Mouse (Mus musculus) intestine, postnatal 0 days (tissue): ENCODE measurements around the gene Med15. TPM values are rescaled to one million over a fixed set of nuclear protein-coding genes. Genes with fewer than 3 reads are reported as not detected.
"Not testable (repeated sequence)": the region's sequence is repeated elsewhere in the genome, so short reads cannot be mapped to it uniquely, and the experiment has no call there.

ENCODE experiments used
- ATAC-seq: fragments of 200-750 bp; cut with Nextera tagmentation; 2 replicates; pipeline ENCODE4 v1.8.0; 2017; ENCODE audit warnings: mild to moderate bottlenecking, moderate TSS enrichment, moderate library complexity
- H3K27ac ChIP-seq: fragments of 300-500 bp; sonication (generic); 2 replicates; pipeline ENCODE4 v1.5.1; 2014; ENCODE audit warnings: mild to moderate bottlenecking, low read depth, low read length, moderate library complexity
- H3K27me3 ChIP-seq: fragments of 300-500 bp; sonication (generic); replicated peaks from 2 replicates; pipeline ENCODE4 v1.6.1; 2014; ENCODE audit warnings: low read length, mixed read lengths; ENCODE audit not compliant: control insufficient read depth, insufficient read depth
- H3K36me3 ChIP-seq: fragments of 300-500 bp; sonication (generic); 2 replicates; pipeline ENCODE4 v1.6.1; 2014; ENCODE audit warnings: mild to moderate bottlenecking, moderate library complexity; ENCODE audit not compliant: control insufficient read depth, insufficient read depth
- H3K4me1 ChIP-seq: fragments of 300-500 bp; sonication (generic); replicated peaks from 2 replicates; pipeline ENCODE4 v1.6.1; 2014; ENCODE audit warnings: antibody characterized with exemption, low read length, mixed read lengths; ENCODE audit not compliant: control insufficient read depth, insufficient read depth
- H3K4me2 ChIP-seq: fragments of 300-500 bp; sonication (generic); replicated peaks from 2 replicates; pipeline ENCODE4 v1.6.1; 2014; ENCODE audit warnings: low read depth, mild to moderate bottlenecking, moderate library complexity
- H3K4me3 ChIP-seq: fragments of 300-500 bp; sonication (generic); 2 replicates; pipeline ENCODE4 v1.5.1; 2014; ENCODE audit warnings: low read depth, low read length
- H3K9ac ChIP-seq: fragments of 300-500 bp; sonication (generic); 2 replicates; pipeline ENCODE4 v1.6.1; 2014; ENCODE audit warnings: mild to moderate bottlenecking, low read depth, low read length
- H3K9me3 ChIP-seq: fragments of 300-500 bp; sonication (generic); 2 replicates; pipeline ENCODE4 v1.6.1; 2016; ENCODE audit warnings: mixed run types; ENCODE audit not compliant: control insufficient read depth
- CTCF ChIP-seq: sonication (generic); IDR thresholded peaks from 2 replicates; pipeline ENCODE4 v1.5.1; 2016; ENCODE audit warnings: low read depth, mild to moderate bottlenecking, control low read depth, antibody characterized with exemption, moderate library complexity
- WGBS: fragments of 180-500 bp; shearing (Covaris S2); extraction: QIAGEN DNeasy Blood & Tissue Kit; methylation state at CpG from one replicate; pipeline ENCODE4 v1.1.7; 2014; 5-methylcytosine and 5-hydroxymethylcytosine counted together
- polyA plus RNA-seq: library from polyadenylated mRNA; unstranded; fragments of >200 nt; fragmentation: Nextera tagmentation; extraction: Ambion mirVana; gene quantifications from 2 replicates; pipeline ENCODE4 v1.2.1, GENCODE M21; 2015

The Med15 gene
- polyA plus RNA-seq, 1 experiment from 2014 or later, result 26.6 TPM

DNA sequence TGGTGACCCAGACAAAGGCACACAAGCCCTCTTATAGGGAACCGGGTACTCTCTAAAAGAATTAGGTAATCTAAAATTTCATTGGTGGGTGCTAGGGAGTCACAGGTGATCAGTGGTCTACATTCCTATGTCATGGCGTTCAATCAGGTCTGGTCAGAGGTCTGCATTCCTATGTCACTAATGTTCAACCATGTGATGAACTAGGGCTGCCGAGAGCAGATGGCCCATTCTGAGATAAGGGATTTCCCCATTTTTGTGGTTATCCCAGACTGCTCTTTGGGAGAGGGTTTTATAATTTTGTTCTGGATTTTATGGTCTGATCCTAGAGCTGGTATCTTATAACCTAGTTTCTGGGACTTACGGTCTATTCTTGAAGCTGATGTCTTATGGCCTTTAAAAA is 7.4 kb upstream of the Med15 start:
- Histone ChIP-seq H3K36me3 (no peaks in the 10 kb centered on the region), H3K27ac (no peak overlapping the region), H3K4me2 (no peak overlapping the region), H3K9ac (no peak overlapping the region), H3K9me3 (no peaks in the 10 kb centered on the region), H3K4me1 (no peaks in the 10 kb centered on the region), H3K4me3 (no peak overlapping the region), H3K27me3 (no peaks in the 10 kb centered on the region)
- WGBS, result 67% methylated on average over 4 of the region's 4 CpGs
- no peak for TF ChIP-seq CTCF
- ATAC-seq, result no peak

GRCm38 (mm10) chr16:17736156-17736555 is 3.5 kb upstream of the Med15 start:
- no peak for ATAC-seq

DNA sequence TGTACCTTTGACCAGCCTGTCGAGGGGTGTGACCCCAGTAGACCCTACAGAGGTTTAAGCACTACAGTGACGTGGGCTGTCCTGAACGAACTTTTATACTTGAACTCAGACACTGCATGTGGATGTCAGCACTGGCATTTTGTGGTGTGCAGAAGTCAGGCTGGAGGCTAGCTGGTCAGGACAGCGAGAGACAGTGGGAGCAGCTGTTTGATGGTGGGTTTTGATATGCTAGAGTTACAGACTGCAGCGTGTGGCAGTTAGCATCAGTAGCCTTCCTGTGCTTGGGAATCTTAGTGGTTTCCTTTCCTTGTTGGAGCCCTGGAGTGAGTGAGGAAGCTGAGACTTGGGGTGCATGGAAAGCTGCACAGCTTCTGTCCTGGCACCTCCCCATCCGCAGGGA is 2.2 kb upstream of the Med15 start:
- 91% methylated on average over 6 of the region's 6 CpGs for WGBS
- not testable (repeated sequence) for H3K36me3 ChIP-seq, H3K27ac ChIP-seq, ATAC-seq, H3K4me1 ChIP-seq, H3K9ac ChIP-seq, H3K4me2 ChIP-seq, H3K9me3 ChIP-seq, H3K4me3 ChIP-seq, H3K27me3 ChIP-seq

More at GRCm38 (mm10) chr16:17736156-17736555, 3.5 kb upstream of the Med15 start:
- Histone ChIP-seq H3K27me3 (no peaks in the 10 kb centered on the region), H3K9me3 (no peaks in the 10 kb centered on the region), H3K4me2 (no peak overlapping the region), H3K4me3 (no peak overlapping the region), H3K27ac (no peak overlapping the region), H3K9ac (no peak overlapping the region), H3K4me1 (no peaks in the 10 kb centered on the region), H3K36me3 (no peaks in the 10 kb centered on the region)
- TF ChIP-seq CTCF, result no peak
- 39% methylated on average over 4 of the region's 4 CpGs for WGBS

DNA sequence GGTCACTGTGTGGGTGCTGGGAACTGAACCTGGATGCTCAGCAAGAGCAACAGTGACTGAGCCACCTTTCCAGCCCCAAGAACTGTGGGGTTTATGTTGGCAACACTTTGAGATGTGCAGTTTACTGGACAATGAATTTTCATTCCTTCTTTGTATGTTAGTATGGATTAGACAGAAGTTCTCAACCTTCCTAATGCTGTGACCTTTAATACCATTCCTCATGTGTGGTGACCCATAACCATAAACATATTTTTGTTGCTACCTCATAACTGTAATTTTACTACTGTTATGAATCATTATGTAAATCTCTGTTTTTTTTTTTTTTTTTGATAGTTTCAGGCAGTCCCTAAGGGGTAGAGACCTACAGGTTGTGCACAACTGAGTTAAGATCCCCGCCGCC is 955 bp upstream of the Med15 start:
- H3K9me3 ChIP-seq, result no peaks in the 10 kb centered on the region
- no peaks in the 10 kb centered on the region for H3K36me3 ChIP-seq
- TF ChIP-seq CTCF, result no peak
- peak overlapping the region; percentile 51 for H3K4me2 ChIP-seq
- ATAC-seq, result peak; percentile 25; the same call in 1 of the 2 replicates
- no peak overlapping the region for H3K27ac ChIP-seq
- 56% methylated on average over 2 of the region's 2 CpGs for WGBS
- H3K27me3 ChIP-seq, result no peaks in the 10 kb centered on the region
- H3K4me3 ChIP-seq, result peak overlapping the region; percentile 11; the same call in 1 of the 2 replicates
- no peaks in the 10 kb centered on the region for H3K4me1 ChIP-seq
- H3K9ac ChIP-seq, result no peak overlapping the region

DNA sequence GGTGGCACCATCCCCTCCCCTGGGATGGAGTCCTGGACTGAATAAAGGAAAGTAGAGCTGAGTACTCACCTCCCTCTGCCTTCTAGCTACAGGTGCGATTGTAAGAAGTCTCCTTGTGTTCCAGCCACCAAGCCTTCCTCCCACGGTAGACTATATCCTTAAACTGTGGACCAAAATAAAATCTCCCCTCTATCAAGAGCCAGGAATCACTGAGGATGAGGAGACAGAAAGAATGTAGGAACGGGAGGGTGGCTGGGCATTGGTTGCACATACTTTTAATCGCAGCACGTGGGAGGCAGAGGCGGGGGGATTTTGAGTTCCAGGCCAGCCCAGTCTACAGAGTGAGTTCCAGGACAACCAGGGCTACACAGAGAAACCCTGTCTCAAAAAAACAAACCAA is 260 bp downstream of the Med15 start:
- no peak overlapping the region for H3K4me2 ChIP-seq
- no peaks in the 10 kb centered on the region for H3K27me3 ChIP-seq
- no peak for ATAC-seq
- H3K4me3 ChIP-seq, result no peak overlapping the region
- 63% methylated on average over 6 of the region's 6 CpGs for WGBS
- no peak overlapping the region for H3K27ac ChIP-seq
- no peaks in the 10 kb centered on the region for H3K36me3 ChIP-seq
- no peaks in the 10 kb centered on the region for H3K9me3 ChIP-seq
- TF ChIP-seq CTCF, result no peak
- H3K4me1 ChIP-seq, result no peaks in the 10 kb centered on the region
- H3K9ac ChIP-seq, result no peak overlapping the region

DNA sequence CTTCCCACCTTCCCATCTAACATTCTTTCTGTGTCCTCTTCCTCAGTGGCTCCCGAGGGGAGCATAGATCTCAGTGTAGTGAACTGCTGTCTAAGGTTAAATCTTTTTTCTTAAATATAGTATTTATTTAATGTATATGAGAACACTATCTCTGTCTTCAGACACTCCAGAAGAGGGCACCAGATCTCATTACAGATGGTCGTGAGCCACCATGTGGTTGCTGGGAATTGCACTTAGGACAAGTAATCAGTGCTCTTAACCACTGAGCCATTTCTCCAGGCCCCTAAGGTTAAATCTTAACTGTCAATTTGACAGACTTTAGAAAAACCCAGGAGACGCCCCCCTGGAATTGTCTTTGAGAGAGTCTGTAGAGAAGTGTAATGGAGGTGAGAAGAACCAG is 670 bp downstream of the Med15 start:
- H3K36me3 ChIP-seq, result no peaks in the 10 kb centered on the region
- no peak overlapping the region for H3K4me2 ChIP-seq
- no peak overlapping the region for H3K27ac ChIP-seq
- WGBS, result 44% methylated on average over 3 of the region's 3 CpGs
- no peak overlapping the region for H3K4me3 ChIP-seq
- H3K9me3 ChIP-seq, result no peaks in the 10 kb centered on the region
- H3K9ac ChIP-seq, result no peak overlapping the region
- H3K4me1 ChIP-seq, result no peaks in the 10 kb centered on the region
- no peak for ATAC-seq
- TF ChIP-seq CTCF, result peak; percentile 60
- no peaks in the 10 kb centered on the region for H3K27me3 ChIP-seq

- H3K27me3 ChIP-seq, result no peaks in the 10 kb centered on the region
- H3K27ac ChIP-seq, result no peak overlapping the region
- no peaks in the 10 kb centered on the region for H3K9me3 ChIP-seq
- H3K9ac ChIP-seq, result no peak overlapping the region
- H3K4me2 ChIP-seq, result no peak overlapping the region
- ATAC-seq, result no peak
- no peaks in the 10 kb centered on the region for H3K36me3 ChIP-seq
- TF ChIP-seq CTCF, result peak; percentile 57
- no peaks in the 10 kb centered on the region for H3K4me1 ChIP-seq
- H3K4me3 ChIP-seq, result no peak overlapping the region
Measured at GRCm38 (mm10) chr16:17729974-17730373, 2.7 kb downstream of the Med15 start.
